In genomic region chr1:162931310-162931875, GRCm38 (mm10) we compare ENCODE assay signal across 21 mouse cellular contexts. TPM values are rescaled to one million over a fixed set of nuclear protein-coding genes. Genes with fewer than 3 reads are reported as not detected.
DNase-seq lines count a peak whose midpoint lies in the region; ATAC-seq and TF ChIP-seq lines count a peak whose summit lies in the region.
"Had no signal": no experiment of that assay in that cellular context is flagged by ENCODE, and none has a peak within 500 bp of the region (broad histone marks: within the 10 kb centered on the region; RNA-seq: fewer than 3 reads in every experiment).

No protein-coding gene starts in this region.

- no peaks in the 10 kb centered on the region for H3K9me3 ChIP-seq in heart, embryonic 16.5 days (replicated peaks; ENCODE audit: control insufficient read depth, low read length)
- H3K9me3 ChIP-seq: intestine, embryonic 15.5 days; neural tube, embryonic 12.5 days had no signal

- no peaks in the 10 kb centered on the region for H3K27me3 ChIP-seq in heart, embryonic 16.5 days (ENCODE audit: control insufficient read depth, insufficient read depth, low read length)
- H3K27me3 ChIP-seq in cerebellum, adult 2 months (ENCODE audit: control insufficient read depth, insufficient read depth, low read length): no peaks in the 10 kb centered on the region
- H3K27me3 ChIP-seq: intestine, embryonic 15.5 days; neural tube, embryonic 12.5 days had no signal

- H3K4me2 ChIP-seq in heart, embryonic 16.5 days (ENCODE audit: low read depth, low read length): no peak overlapping the region
- H3K4me2 ChIP-seq: intestine, embryonic 15.5 days; neural tube, embryonic 12.5 days had no signal

- DNase-seq in gastrocnemius, postnatal 25 days: peak; percentile 40
- no peak for DNase-seq in gastrocnemius, postnatal 4 days (ENCODE audit: low spot score in 2 of 2)
- no peak for DNase-seq in layer of hippocampus, adult 2 months (ENCODE audit: low spot score in 2 of 2)
- DNase-seq in layer of hippocampus, adult 11-12 months (ENCODE audit: low spot score): no peak
- peak; percentile 69 for DNase-seq in skeletal muscle tissue, adult 2 months (ENCODE audit: low read depth, low spot score)
- DNase-seq in cerebellum, adult 2 months: no peak
- DNase-seq in adrenal gland, postnatal 14 days: no peak
- DNase-seq: B cell, adult 2 months; cerebellum, adult 18-20 months; embryo, embryonic 11 days; layer of hippocampus, adult 9-11 months; retina, postnatal 1 day had no signal

- no peaks in the 10 kb centered on the region for H3K4me1 ChIP-seq in heart, embryonic 16.5 days (ENCODE audit: control insufficient read depth, insufficient read depth, low read length)
- H3K4me1 ChIP-seq in cerebellum, adult 2 months (ENCODE audit: control insufficient read depth, insufficient read depth, low read length): no peaks in the 10 kb centered on the region
- H3K4me1 ChIP-seq: intestine, embryonic 15.5 days; neural tube, embryonic 12.5 days had no signal

- no peak overlapping the region for H3K9ac ChIP-seq in heart, embryonic 16.5 days (ENCODE audit: low read length)
- H3K9ac ChIP-seq: intestine, embryonic 15.5 days; neural tube, embryonic 12.5 days had no signal

- no peak overlapping the region for H3K4me3 ChIP-seq in layer of hippocampus, adult 2 months
- no peak overlapping the region for H3K4me3 ChIP-seq in heart, embryonic 16.5 days (ENCODE audit: low read length)
- no peak overlapping the region for H3K4me3 ChIP-seq in cerebellum, adult 2 months (replicated peaks; ENCODE audit: insufficient read depth, low read depth, low read length)
- H3K4me3 ChIP-seq: intestine, embryonic 15.5 days; neural tube, embryonic 12.5 days had no signal

- 62% methylated on average over 4 of the region's 4 CpGs for WGBS in heart, embryonic 16.5 days
- 82% methylated on average over 4 of the region's 4 CpGs for WGBS in cerebellum, adult 2 months

- no peak for TF ChIP-seq CTCF in layer of hippocampus, adult 2 months (conservative IDR thresholded peaks at IDR 0.05)
- TF ChIP-seq CTCF in cerebellum, adult 2 months (IDR thresholded peaks at IDR 0.05; ENCODE audit: borderline replicate concordance, insufficient read depth, low read depth, low read length): no peak

- 0 out of 2 replicates have a peak, but pooled peaks have one; percentile 28 for ATAC-seq in heart, embryonic 16.5 days (replicated peaks; ENCODE audit: extremely low read depth, insufficient read depth, low FRiP score)
- ATAC-seq: intestine, embryonic 15.5 days; midbrain, embryonic 16.5 days had no signal

- no peaks in the 10 kb centered on the region for H3K36me3 ChIP-seq in heart, embryonic 16.5 days (ENCODE audit: control insufficient read depth, insufficient read depth)
- H3K36me3 ChIP-seq: intestine, embryonic 15.5 days; neural tube, embryonic 12.5 days had no signal

- TF ChIP-seq POLR2A in cerebellum, adult 2 months (IDR thresholded peaks at IDR 0.05; ENCODE audit: borderline replicate concordance, insufficient read depth, low read length): no peak

- H3K27ac ChIP-seq in layer of hippocampus, adult 2 months: peak overlapping the region; percentile 43; the same call in 1 of the 2 replicates
- H3K27ac ChIP-seq in heart, embryonic 16.5 days (ENCODE audit: low read length): 0 out of 2 replicates have a peak overlapping the region, but pooled peaks have one; percentile 15
- H3K27ac ChIP-seq in cerebellum, adult 2 months (ENCODE audit: insufficient read depth, low read length): no peak overlapping the region
- H3K27ac ChIP-seq: intestine, embryonic 15.5 days; neural tube, embryonic 12.5 days had no signal

RNA-seq across cellular contexts. Expression of gene Fmo6, which starts 5.9 kb away (rescaled TPM):
- total RNA-seq in gastrocnemius, postnatal 25 days (2021): not detected
- total RNA-seq in gastrocnemius, postnatal 4 days (2021): under 1 TPM in 1 of 2 experiments, not detected in 1; 0.16 TPM
- not detected for total RNA-seq in layer of hippocampus, adult 2 months (2021)
- 0.07 TPM in 1 of 2 replicates, not detected in the other for polyA plus RNA-seq in heart, embryonic 16.5 days (2015; fragmentation: Nextera tagmentation; extraction: Ambion mirVana)
- not detected in 2 replicates for polyA plus RNA-seq in cerebellum, adult 2 months (2012; rRNA removed)
- total RNA-seq in adrenal gland, postnatal 14 days (2021): not detected in 2 replicates
- total RNA-seq: adrenal gland, postnatal 4 days; ES-E14 had no signal
- polyA plus RNA-seq: hindbrain, embryonic 11.5 days; intestine, embryonic 15.5 days; limb, embryonic 11.5 days; midbrain, embryonic 16.5 days; neural tube, embryonic 12.5 days; thymus, postnatal 0 days had no signal

RNA-seq across cellular contexts. Expression of gene Fmo2, which starts 32.9 kb away (rescaled TPM):
- 10 to 100 TPM in 1 of 2 experiments, 1 to 10 TPM in 1; 9.1 to 14.6 TPM for total RNA-seq in gastrocnemius, postnatal 25 days (2021)
- 1 to 10 TPM; 2.7 to 3.4 TPM for total RNA-seq in gastrocnemius, postnatal 4 days (2021)
- 1 to 10 TPM; 2.4 to 2.7 TPM for total RNA-seq in layer of hippocampus, adult 2 months (2021)
- polyA plus RNA-seq in heart, embryonic 16.5 days (2015; fragmentation: Nextera tagmentation; extraction: Ambion mirVana): 6.4 and 9.9 TPM in 2 replicates
- 2.0 and 2.8 TPM in 2 replicates for polyA plus RNA-seq in cerebellum, adult 2 months (2012; rRNA removed)
- total RNA-seq in adrenal gland, postnatal 14 days (2021): 36.1 and 53.8 TPM in 2 replicates
- total RNA-seq: ES-E14 had no signal

RNA-seq across cellular contexts. Expression of gene Fmo3, which starts 52.9 kb away (rescaled TPM):
- total RNA-seq in gastrocnemius, postnatal 25 days (2021): not detected
- not detected for total RNA-seq in gastrocnemius, postnatal 4 days (2021)
- not detected for total RNA-seq in layer of hippocampus, adult 2 months (2021)
- 0.11 TPM in 1 of 2 replicates, not detected in the other for polyA plus RNA-seq in heart, embryonic 16.5 days (2015; fragmentation: Nextera tagmentation; extraction: Ambion mirVana)
- not detected in 2 replicates for polyA plus RNA-seq in cerebellum, adult 2 months (2012; rRNA removed)
- 0.49 and 7.9 TPM in 2 replicates for total RNA-seq in adrenal gland, postnatal 14 days (2021)
- total RNA-seq: ES-E14 had no signal
- polyA plus RNA-seq: hindbrain, embryonic 11.5 days; intestine, embryonic 15.5 days; limb, embryonic 11.5 days; midbrain, embryonic 16.5 days; neural tube, embryonic 12.5 days had no signal

Comparison
In these comparisons a context has a peak if more than half of its experiments do, and no peak if none do; other contexts are left out.
1. DNase-seq: peak in gastrocnemius, postnatal 25 days (single experiment) and skeletal muscle tissue, adult 2 months (single experiment); none in gastrocnemius, postnatal 4 days (0 of 2), layer of hippocampus, adult 2 months (0 of 2), layer of hippocampus, adult 11-12 months (single experiment), cerebellum, adult 2 months (0 of 2) and adrenal gland, postnatal 14 days (single experiment).